Mouse (Mus musculus): Measurements from ENCODE around the gene Setmar.

GRCm38 (mm10) chr6:108111693-108112092 is 46.8 kb downstream of the Setmar start:
- no peak for TF ChIP-seq CTCF (conservative IDR thresholded peaks at IDR 0.05; ENCODE audit: low read length)
- no peak for TF ChIP-seq POU5F1 (IDR thresholded peaks at IDR 0.05; ENCODE audit: borderline replicate concordance, low read length)
- TF ChIP-seq NANOG (IDR thresholded peaks at IDR 0.05; ENCODE audit: borderline replicate concordance, low read length) = no peak
